Mouse (Mus musculus) brain, embryonic 14.5 days (tissue): ENCODE results near the gene Bud13. TPM values are rescaled to one million over a fixed set of nuclear protein-coding genes. Genes with fewer than 3 reads are reported as not detected.
"Not testable (repeated sequence)": the region's sequence is repeated elsewhere in the genome, so short reads cannot be mapped to it uniquely, and the experiment has no call there.

Experiments used
- DNase-seq: peaks from one replicate; pipeline ENCODE4 v3.0.0-alpha.2; 2011; ENCODE audit warnings: low read depth
- CTCF ChIP-seq: fragments of 200-500 bp; IDR thresholded peaks from 2 replicates; pipeline ENCODE4 v1.5.1; 2012; ENCODE audit warnings: inconsistent platforms, mild to moderate bottlenecking, moderate library complexity, borderline replicate concordance; ENCODE audit not compliant: insufficient read depth, insufficient read length; ENCODE audit errors: extremely low read depth
- POLR2A ChIP-seq: fragments of 200-500 bp; IDR thresholded peaks from 2 replicates; pipeline ENCODE4 v1.6.1; 2012; ENCODE audit warnings: mild to moderate bottlenecking, inconsistent platforms, borderline replicate concordance; ENCODE audit not compliant: poor library complexity, insufficient read depth, insufficient read length, severe bottlenecking; ENCODE audit errors: extremely low read depth
- polyA plus RNA-seq: library from polyadenylated mRNA; depleted of rRNA; stranded (reverse); fragments of >200 nt; gene quantifications from 2 replicates; pipeline ENCODE4 v1.2.3, GENCODE M21; 2012

The Bud13 gene
- polyA plus RNA-seq, 1 experiment, result 15.8 TPM

- TF ChIP-seq CTCF, result peak; percentile 95
- no peak for TF ChIP-seq POLR2A
Measured at GRCm38 (mm10) chr9:46314507-46314906, 31.7 kb downstream of the Bud13 start.

GRCm38 (mm10) chr9:46314921-46315320, 32.1 kb downstream of the Bud13 start:
- peak; percentile 47 for DNase-seq
- no peak for TF ChIP-seq POLR2A
- TF ChIP-seq CTCF, result peak; percentile 25; the same call in 1 of the 2 replicates

More at GRCm38 (mm10) chr9:46314507-46314906, 31.7 kb downstream of the Bud13 start:
- DNase-seq, result peak; percentile 81

DNA sequence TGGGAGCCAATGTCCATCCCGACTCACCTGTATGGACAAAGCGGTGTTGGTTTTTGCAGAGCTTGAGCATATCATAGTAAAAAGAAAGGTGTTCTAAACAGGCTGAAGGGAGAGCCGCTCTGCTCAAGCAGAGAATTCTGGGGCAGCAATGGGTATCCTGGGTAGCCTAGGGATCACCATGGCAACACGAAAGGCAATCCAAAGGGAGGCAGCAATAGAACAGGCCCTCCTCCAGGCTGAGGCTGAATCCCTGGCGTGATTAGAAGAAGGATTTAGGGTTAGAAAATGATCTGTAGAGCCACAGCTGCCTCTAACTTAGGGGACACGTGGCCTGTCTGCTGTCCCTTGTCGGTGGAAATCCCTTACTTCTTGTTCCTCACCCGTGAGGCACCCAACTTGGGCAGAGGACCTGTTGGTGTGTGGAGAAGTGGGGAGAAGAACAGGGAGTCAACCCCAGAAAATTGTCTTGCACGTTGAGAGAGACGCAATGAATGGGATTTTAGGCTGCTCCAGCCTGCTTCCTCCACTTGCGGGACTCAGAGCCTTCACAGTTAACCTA, 33.1 kb downstream of the Bud13 start:
- TF ChIP-seq POLR2A, result no peak
- TF ChIP-seq CTCF, result no peak

GRCm38 (mm10) chr9:46316388-46316787, 33.6 kb downstream of the Bud13 start:
- TF ChIP-seq POLR2A (no peak), CTCF (no peak)
- DNase-seq, result peak; percentile 86

More for the DNA sequence above, 33.1 kb downstream of the Bud13 start:
- peak; percentile 81 for DNase-seq

DNA sequence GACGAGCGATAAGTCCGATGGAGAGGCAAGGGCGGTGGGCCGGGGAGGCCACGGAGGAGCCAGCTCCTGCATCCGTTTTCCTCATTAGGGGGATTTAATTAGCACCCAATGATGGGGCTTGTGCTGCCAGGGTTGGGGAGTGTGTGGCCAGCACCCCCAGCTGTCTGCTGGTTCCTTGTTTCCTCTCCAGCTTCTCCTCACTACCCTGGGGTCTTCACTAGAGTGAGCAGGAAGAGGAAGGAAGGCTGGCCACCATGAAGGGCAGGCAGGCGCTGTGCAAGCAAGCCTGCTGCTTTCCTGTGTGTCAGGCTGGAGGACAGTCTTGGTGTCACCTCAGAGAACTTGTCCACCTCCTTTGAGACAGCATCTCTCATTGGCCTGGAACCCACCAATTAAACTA, 34.1 kb downstream of the Bud13 start:
- peak; percentile 74 for DNase-seq
- no peak for TF ChIP-seq CTCF
- no peak for TF ChIP-seq POLR2A

DNA sequence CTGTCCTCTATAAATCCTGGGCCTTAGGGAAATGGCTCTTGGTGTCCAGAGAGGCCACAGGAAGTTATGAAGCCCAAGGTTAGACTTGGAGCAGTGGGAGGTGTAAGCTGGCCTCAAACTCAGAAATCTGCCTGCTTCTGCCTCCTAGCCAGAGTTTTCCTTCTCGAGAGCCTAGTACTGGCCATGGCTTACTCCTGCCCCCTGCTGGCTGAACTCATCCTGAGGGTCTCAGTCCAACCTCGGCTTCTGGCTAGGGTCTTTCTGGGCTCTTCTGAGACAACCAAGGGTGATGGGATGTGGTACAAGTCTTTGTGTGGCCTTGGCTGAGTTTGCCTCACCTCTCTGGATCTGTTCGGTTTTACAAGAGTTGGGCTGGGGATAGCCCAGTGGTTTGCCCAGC, 35.1 kb downstream of the Bud13 start:
- DNase-seq, result no peak
- no peak for TF ChIP-seq CTCF
- no peak for TF ChIP-seq POLR2A

GRCm38 (mm10) chr9:46319886-46320285, 37.1 kb downstream of the Bud13 start, which contains the start of gene 4931429L15Rik:
Gene 4931429L15Rik, minus strand, starts transcription at chr9:46319986.
- DNase-seq, result not testable (repeated sequence)

- no peak for DNase-seq
- TF ChIP-seq CTCF, result no peak
- no peak for TF ChIP-seq POLR2A
Measured at GRCm38 (mm10) chr9:46320461-46320860, 37.7 kb downstream of the Bud13 start.

DNA sequence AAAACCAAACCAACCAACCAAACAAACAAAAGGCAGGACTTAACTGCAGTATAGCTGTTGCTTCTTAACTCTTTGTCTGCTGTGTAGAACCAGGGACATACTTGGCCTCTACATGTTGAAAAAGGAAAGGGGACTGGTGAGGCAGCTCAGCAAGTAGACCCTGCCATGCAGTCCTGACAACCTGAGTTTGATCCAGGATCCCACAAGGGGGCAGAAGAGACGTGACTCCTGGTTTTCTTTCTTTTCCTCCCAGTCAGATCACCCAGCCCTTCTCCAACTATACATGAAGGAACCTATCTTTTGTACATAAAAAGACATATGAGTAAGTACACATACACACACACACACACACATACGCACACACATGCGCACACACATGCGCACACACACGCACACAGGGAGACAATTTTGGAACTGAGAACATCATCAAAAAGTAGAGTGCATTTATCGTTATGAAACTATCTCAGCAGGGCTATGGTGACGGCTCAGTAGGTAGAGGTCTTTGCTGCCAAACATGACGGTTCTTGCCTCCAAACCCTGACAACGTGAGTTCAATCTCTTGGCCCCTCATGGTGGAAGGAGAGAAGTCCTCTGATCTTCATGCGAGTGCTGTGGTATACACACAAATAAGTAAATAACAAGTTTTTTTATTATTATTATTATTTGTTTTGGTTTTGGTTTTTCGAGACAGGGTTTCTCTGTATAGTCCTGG, 44.0 kb downstream of the Bud13 start:
- TF ChIP-seq CTCF (0 out of 2 replicates have a peak, but pooled peaks have one; percentile 3), POLR2A (no peak)
- no peak for DNase-seq

DNA sequence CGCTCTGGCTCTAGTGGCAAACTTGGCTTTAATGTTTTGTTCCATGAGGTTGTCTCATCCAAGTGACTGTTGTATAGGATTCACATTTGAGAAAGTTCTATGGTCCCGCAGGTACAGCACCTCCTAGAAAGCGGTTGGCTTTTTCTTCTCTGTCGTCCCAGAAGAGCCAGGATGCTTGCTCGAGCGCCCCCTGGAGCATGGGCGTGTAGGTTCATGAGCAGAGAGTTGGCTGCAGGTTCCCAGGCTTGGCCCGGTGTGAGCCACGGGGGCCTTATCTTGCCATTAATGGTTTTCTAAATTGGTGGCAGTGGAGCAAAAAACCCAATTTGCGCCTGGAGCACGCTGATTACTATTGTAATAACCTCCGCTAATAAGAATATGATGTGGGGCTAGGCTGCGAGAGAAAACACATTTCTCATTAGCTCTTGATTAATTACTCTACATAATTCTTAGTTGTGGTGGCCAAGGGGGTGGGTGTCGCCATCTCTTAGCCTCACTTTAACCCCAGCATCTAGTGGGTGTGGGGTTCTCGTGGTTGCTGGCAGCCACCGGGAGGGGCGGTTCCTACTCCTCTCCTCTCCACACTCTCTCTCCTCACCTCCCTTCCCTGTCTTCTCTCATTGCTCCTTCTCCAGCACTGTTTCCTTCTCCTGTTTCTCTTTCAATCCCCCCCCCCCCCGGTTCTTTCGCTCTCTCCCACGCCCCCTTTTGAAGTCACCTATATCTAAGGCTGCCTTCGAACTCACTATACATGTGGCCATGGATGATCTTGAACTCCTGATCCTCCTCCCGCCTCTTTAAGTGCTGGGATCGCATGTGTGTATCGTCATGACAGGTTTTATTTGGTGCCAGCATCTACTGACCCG, 45.1 kb downstream of the Bud13 start:
- TF ChIP-seq POLR2A (no peak), CTCF (peak; percentile 58)
- peak; percentile 73 for DNase-seq

- peak; percentile 93 for DNase-seq
- TF ChIP-seq POLR2A, result peak; percentile 13; the same call in 1 of the 2 replicates
- no peak for TF ChIP-seq CTCF
Measured at GRCm38 (mm10) chr9:46328572-46329249, 45.9 kb downstream of the Bud13 start.
